Mouse (Mus musculus) spleen, adult 18-20 months (tissue): ENCODE measurements around the gene Nell2.
"Not testable (repeated sequence)": the region's sequence is repeated elsewhere in the genome, so short reads cannot be mapped to it uniquely, and the experiment has no call there.

ENCODE experiments used
- DNase-seq, 2 experiments: peaks; one replicate each; pipeline ENCODE4 v3.0.0; 2022; ENCODE audit warnings: mixed read lengths in 2 of 2

Nell2 gene

DNA sequence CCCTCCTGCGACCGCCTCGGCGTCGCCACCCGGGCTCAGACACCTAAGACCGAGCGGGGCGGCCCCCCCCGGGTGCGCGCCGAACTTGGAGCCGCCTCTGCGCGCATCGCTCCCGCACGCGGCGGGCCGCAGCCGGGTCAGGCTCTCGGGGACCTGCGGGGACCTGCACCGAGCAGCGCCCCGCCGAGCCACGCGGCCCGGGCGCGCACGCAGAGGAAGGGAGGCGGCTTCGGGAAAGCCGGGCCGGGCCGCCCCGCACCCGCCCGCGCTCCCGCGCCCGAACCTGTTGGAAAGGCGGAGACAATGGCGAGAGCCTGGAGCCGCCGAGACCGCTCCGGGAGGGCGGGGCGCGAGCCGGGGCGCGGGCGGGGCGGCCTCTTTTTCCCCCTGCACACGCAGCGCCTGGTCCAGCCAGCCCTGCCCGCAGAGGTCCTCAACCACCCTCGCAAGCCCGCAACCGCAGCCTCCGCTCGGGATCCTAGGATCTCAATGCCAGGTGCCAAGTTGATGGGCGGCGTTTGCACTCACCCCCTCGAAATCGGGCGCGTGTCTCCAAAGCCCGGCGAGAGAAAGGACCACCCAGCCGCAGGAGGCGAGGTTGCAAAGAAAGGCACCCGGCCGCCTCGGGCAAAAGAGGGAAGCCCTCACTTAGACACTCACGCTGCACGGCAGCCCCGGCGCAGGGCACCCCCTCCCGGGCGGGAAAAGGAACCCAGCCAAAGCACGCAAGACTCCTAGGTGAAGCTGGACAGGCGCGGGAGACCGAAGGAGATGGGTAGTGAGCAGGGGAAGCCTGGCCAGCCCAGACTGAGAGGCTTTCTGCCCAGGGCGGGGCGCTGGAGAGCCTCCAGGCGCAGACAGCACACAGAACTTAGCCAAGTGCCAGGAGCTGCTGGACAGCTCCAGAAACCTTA, at the start of gene Nell2:
Nell2 (minus strand) TSS at position 612 of the 914 bp plus-strand sequence.
- no peak for DNase-seq

GRCm38 (mm10) chr15:95574661-95575060, 46.3 kb upstream of the Nell2 start:
- no peak for DNase-seq

GRCm38 (mm10) chr15:95569606-95570005, 41.2 kb upstream of the Nell2 start:
- DNase-seq: no peak

DNA sequence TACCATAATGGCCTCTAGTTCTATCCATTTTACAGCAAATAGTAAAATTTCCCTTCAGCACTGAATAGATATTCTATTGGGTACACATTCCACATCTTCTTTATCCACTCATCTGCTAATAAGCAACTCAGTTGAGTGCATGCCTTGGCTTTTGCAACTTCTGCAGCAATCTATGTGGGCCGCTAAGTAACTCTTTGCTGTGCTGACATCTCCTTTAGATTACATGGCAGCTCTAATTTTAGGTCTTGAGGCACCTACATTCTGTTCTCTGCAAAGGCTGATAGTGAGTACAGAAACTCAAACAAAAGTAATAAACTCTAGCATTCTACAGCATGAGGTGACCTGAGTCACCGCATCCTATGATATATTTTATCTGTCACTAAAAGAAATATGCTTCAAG, 36.8 kb upstream of the Nell2 start:
- DNase-seq: no peak

DNA sequence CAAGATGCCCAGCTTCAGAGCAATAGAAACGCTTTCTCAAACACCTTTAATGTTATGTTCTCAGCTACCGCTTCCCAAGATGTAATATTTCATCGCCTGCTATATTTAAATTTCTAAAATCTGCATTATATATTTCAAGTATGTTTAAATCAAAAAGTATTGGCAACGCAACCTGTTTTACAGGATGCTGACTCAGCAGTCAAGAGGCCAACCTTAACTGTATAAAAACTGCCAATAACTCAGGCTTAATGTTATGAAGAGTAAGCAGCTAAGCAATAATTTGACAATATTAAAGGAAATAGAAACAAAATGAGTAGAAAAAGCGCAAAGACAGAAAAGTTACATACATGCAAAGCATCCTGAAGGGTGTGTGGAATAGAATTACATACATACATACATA, 32.9 kb upstream of the Nell2 start:
- DNase-seq: no peak

DNA sequence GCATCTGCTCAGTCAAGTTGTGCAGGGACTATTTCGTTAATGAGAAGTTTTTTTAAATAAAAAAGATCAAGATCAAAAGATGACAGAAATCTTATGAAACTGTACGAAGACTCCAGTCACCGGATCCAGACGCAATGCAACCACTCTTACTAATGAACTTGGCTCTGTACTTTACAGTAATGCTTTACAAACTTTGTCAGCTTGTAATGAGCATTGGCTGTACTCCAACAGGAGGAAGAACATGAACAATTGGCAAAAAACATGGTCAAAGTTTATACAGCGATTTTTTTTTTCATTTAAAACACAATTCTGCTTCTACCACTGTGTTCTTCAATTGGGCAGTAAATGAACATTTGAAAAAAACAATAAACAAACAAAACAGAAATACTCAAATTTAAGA, 21.7 kb upstream of the Nell2 start:
- DNase-seq: no peak

DNA sequence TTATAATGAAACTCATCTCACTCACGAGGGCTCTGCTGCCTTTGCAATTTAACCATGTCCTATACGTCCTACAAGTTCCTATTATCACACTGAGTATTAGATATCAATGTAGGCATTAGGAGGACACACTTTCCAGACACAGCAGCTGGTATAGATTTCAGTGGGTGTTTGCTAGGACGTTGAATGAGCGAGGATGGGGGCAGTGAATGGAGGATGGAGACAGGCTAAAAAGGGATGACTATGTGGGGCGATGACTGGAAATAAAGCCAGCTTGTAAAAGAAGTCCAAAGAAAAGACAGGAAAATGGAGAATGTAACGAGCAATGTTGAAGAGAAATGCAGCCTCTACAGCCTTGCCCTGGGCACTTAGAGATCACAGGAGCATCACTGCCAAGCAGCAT, 14.3 kb upstream of the Nell2 start:
- DNase-seq: no peak

DNA sequence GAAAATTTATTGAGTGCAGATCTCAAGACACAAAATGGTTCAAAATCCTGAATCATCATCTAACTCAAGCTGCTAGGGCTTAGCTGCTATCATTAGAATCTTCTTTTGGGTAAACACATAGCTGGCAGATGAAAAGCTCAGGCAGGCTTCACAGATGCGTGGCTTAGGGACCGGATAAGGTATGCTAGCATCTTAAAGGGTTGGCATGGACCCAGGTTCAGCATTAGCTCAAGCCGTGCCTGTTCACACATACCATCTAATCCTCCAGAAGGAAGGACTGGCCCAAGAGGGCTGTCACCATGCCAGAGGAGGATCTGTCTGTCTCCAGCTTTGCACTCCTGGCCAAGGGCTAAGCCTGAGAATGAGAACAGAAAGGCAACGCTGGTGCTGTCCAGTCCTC, 8.4 kb upstream of the Nell2 start:
- no peak for DNase-seq

GRCm38 (mm10) chr15:95536230-95536629, 7.9 kb upstream of the Nell2 start:
- no peak for DNase-seq

GRCm38 (mm10) chr15:95534644-95535043, 6.3 kb upstream of the Nell2 start:
- no peak for DNase-seq

DNA sequence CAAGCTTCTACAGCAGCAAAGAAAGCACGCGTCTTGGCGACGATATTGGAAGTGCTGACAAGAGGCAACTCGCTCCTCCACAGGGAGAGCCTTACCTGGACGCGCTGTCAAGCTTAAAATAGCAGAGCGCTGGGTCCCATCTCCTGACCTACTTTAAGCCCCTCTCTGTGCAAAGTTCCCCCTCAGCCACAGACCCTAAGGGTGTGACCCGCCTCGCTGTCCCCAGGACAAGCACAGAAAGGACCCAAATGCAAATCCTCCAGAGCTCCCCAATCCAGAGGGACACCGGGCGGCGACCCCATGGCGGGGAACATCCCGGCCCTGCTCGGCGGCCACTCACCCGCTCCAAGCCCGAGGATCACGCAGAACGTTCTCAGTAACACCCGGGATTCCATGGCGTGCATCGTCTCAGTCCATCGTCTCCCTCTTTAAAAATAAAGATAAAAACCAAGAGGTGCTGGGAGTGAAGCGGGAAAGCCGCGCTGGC, 855 bp downstream of the Nell2 start:
- no peak for DNase-seq

DNA sequence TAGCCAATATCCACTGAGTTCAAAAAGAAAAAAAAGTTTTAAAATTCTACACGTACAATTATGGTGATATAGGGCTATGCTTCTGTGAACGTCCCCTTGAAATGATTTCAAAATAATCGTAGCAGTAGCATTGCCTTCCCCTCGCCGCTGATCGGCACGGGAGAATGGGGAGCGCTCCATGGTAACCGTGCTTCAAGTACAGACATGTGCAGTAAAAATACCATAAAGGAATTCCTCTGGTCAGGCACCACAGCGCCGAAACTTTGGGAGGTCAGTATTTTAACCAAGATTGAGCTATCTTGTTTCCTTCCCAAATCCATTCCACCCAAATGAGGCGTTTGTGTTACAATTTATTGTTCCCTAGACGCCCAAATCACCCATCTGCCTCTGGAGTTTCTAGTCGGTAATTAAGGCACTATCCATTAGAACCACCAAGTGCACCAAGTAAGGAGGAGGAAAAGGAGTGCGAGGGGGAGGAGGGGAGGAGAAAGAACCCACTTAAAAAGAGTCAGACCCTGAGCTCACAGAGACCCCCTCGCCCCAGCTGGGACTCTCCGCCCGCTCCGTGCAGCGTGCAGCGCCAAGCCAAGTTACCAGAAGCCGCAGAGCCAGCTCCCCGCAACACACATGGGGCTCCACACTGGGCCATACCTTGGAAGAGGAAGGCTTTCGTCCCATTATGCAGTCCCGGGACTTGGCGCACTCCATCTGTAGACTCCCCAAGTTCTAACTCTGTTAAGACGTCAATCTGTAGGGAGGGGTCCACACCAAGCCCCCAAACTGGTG, 1.5 kb downstream of the Nell2 start:
- no peak for DNase-seq

GRCm38 (mm10) chr15:95525997-95526396, 2.4 kb downstream of the Nell2 start:
- DNase-seq: no peak

DNA sequence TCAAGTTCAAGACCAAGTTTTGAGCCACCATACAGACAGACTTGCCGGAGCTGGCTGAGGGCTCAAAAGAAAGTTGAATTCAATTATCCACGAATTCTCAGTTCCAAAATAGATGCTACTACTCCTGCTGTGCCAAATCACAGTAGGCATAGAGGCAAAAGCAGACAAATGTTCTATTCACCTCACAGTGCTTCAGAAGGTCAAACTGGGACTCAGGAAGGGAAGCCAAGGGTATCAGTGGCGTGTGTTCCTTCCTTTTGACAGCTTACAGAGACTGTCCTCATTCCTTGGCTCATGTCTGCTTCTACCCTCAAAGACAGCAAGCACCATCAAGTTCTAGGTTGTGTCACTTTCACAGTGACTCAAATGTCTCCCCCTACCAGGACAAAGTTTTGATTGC, 10.2 kb downstream of the Nell2 start:
- no peak for DNase-seq

DNA sequence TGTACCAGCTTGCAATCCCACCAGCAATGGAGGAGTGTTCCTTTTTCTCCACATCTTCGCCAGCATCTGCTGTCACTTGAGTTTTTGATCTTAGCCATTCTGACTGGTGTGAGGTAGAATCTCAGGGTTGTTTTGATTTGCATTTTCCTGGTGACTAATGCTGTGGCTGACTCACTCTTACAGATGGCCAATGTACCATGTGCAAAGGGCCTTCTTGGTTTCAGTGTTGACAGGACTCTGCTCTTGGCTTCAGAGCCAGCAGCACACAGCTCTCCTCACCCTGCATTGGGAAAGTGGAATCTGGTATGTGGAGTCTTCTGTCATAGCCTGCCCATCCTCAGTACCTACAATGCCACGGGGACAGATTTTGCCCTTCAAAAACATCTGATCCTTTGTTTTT, 15.1 kb downstream of the Nell2 start:
- not testable (repeated sequence) for DNase-seq

DNA sequence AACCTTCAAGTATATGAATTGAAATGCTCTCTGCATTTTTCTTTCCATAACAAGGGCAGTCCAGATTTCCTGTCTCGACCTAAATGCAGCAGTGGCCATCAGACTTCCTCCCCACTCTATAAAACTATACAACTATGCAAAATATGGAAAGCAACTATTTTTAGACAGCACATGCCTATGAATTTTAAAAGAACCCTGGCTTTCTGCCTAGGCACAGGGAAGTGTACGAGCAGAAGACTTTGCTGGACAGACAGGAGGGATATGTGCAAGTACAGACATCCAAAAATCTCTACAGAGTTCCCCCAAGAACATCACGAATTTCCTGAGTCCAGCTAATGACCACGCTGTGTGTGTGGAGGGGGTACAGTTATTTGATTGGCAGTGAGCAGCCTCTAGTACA, 32.7 kb downstream of the Nell2 start:
- no peak for DNase-seq

GRCm38 (mm10) chr15:95495193-95495592, 33.2 kb downstream of the Nell2 start:
- DNase-seq: no peak

DNA sequence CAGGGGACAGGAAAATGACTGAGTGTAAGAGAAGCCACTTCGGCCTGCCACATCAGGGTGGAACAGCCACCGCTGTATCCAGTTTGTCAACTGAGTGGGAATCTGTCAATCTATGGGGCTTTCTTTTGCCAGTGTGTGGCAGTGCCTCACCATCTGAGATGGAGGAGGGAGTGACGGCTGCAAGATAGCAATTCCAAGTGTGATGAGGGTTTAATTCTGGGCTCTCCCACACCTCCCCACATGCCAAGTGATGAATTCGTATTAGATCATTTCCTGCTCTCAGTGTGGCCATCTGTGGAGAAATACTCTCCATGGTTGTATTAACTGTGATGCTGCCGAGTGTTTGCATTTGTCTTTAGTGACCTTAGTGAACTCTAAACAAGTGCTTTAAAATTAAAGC, 36.2 kb downstream of the Nell2 start:
- no peak for DNase-seq

- no peak for DNase-seq
Observed at GRCm38 (mm10) chr15:95489174-95489573, 39.2 kb downstream of the Nell2 start.

DNA sequence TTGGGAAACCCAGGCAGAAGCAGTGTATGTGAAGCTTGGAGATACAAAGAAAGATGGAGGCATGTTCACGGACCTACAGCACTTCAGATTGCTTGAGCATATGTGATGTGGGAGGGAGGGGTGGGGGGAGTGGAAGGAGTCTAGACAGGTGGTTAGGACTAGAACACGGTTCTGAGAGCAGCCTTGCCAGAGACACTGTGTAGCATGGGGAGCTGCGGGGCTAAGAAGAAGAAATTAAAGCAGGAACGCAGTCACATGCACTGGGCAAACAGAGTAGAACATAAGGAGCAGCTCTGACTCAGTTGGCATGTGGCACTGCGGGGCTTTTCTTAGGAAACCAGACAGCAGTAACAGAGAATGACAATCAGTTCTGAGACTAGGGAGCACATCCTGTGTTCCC, 40.4 kb downstream of the Nell2 start:
- DNase-seq: no peak

DNA sequence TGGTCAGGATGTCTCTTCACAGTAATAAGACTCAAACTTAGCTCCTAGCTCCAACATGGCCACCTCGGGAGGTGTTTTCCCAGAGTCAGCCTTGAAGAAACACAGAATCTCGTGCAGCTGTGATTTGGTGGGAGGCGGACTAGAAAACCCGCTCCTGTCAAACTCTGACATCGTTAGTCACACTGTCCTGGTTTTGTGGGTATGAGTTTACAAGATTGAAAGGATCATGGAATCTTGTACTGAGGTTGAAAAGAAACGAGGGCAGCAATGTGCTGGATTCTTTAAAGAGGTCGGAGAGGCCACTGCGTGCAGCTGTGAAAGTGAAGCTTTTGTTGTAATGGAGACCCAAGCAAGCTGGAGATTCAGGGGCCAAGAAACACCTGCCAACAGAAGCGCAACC, 46.4 kb downstream of the Nell2 start:
- no peak for DNase-seq

DNA sequence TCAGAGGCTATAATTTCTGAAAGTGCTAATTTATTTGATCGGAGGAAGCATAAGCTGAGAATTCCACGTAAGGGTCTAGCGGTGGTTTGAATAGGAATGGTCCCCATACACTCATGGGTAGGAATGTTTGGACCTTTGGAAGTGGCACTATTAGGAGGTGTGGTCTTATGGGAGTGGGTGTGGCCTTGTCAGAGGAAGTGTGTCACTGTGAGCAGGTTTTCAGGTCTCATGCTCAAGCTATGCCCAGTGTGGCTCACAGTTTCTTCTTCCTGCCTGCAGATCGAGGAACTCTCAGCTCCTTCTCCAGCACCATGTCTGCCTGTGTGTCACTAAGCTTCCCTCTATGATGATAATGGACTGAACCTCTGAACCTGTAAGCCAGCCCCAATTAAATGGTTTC, 46.8 kb downstream of the Nell2 start:
- DNase-seq: no peak

DNA sequence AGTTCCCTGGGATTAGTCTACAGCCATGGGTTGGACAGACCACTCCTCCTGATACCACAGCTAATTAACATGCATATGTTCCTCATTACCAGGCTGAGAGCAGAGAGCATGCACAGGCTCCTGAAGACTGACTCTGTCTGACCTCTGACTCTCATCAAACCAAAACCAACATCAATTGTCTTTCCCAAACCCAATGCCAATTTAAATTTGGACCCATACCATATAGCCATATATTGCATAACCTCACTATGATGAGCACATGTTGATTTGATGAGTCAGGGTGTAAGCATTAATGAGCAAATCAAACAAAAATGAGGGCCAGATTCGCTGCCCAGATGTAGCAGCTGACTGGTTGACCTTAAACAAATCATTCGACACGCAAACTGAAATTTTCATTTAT, 51.9 kb downstream of the Nell2 start:
- no peak for DNase-seq

DNA sequence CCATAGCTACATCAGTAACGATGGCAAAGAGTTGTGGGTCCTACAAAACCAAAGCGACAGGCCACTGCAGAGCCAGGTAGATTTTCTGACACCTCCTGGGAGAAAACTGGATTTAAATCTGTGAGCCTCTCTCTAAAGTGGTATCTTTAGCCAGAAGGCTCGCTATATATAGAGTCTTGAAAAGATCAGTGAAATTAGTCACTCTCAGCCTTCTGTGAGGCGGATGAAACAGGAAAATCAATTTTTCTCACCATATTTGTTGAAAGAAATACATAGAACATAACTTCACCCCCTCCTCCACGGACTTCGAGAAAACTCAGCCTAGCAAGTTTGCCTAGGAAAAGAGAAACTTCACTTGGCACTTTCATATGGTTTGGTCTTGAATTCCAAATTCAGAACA, 54.4 kb downstream of the Nell2 start:
- DNase-seq: no peak
